Mouse (Mus musculus) bone marrow macrophage, adult 2 months (primary cell): ENCODE results near the gene Col4a2.

ENCODE experiments used
- CTCF ChIP-seq: IDR thresholded peaks from 2 replicates; pipeline ENCODE4 v1.5.1; 2012; ENCODE audit warnings: low read depth, mild to moderate bottlenecking, low read length, moderate library complexity
- POLR2A ChIP-seq: IDR thresholded peaks from 2 replicates; pipeline ENCODE4 v1.6.1; 2012; ENCODE audit warnings: mild to moderate bottlenecking, low read depth, low read length, borderline replicate concordance

- TF ChIP-seq CTCF (no peak), POLR2A (no peak)
These were observed 6.8 kb downstream of the Col4a2 start for GRCm38 (mm10) chr8:11319405-11319804.
